Mouse (Mus musculus) cerebellum, adult 2 months (tissue): ENCODE data around the gene Adamtsl2.

Experiments
- CTCF ChIP-seq: fragments of 200-500 bp; IDR thresholded peaks from 2 replicates; pipeline ENCODE4 v1.5.1; 2011; ENCODE audit warnings: low read depth, mild to moderate bottlenecking, control low read depth, low read length, moderate library complexity, borderline replicate concordance; ENCODE audit not compliant: insufficient read depth
- POLR2A ChIP-seq: fragments of 200-500 bp; IDR thresholded peaks from 2 replicates; pipeline ENCODE4 v1.6.1; 2011; ENCODE audit warnings: low read length, control low read depth, borderline replicate concordance; ENCODE audit not compliant: insufficient read depth

- TF ChIP-seq POLR2A (no peak), CTCF (no peak)
Observed at GRCm38 (mm10) chr2:27069646-27070045, 9.5 kb upstream of the Adamtsl2 start.
